ENCODE assay signal across 13 mouse cellular contexts in genomic region chr3:88204751-88205150, GRCm38 (mm10). TPM values are rescaled to one million over a fixed set of nuclear protein-coding genes. Genes with fewer than 3 reads are reported as not detected.
A peak's percentile ranks its signal among the peaks of the same experiment; 100 is the strongest.
DNase-seq lines count a peak whose midpoint lies in the region; ATAC-seq lines count a peak whose summit lies in the region.
"Had no signal": no experiment of that assay in that cellular context is flagged by ENCODE, and none has a peak within 500 bp of the region (broad histone marks: within the 10 kb centered on the region; RNA-seq: fewer than 3 reads in every experiment).

No protein-coding gene starts in this region.

- H3K4me3 ChIP-seq in forebrain, embryonic 12.5 days (replicated peaks), result no peak overlapping the region; the same call in 1 of the 2 replicates
- no peak overlapping the region for H3K4me3 ChIP-seq in hindbrain, embryonic 15.5 days
- H3K4me3 ChIP-seq in neural tube, embryonic 14.5 days (ENCODE audit: low read depth, low read length), result 0 out of 2 replicates have a peak overlapping the region, but pooled peaks have one; percentile 3
- H3K4me3 ChIP-seq in intestine, embryonic 15.5 days (replicated peaks), result no peak overlapping the region
- H3K4me3 ChIP-seq: liver, embryonic 13.5 days had no signal

- 9% methylated on average over 1 of the region's 1 CpGs for WGBS in forebrain, embryonic 12.5 days
- 12% methylated on average over 1 of the region's 1 CpGs for WGBS in hindbrain, embryonic 15.5 days
- WGBS in neural tube, embryonic 14.5 days, result 12% methylated on average over 1 of the region's 1 CpGs
- WGBS in intestine, embryonic 15.5 days, result 38% methylated on average over 1 of the region's 1 CpGs

- peak; percentile 26 to 52 for DNase-seq in frontal cortex, postnatal 36 days (ENCODE audit: low spot score in 2 of 2)
- DNase-seq in frontal cortex, postnatal 10 days (ENCODE audit: low spot score in 2 of 2), result no peak
- no peak for DNase-seq in kidney, adult 9 months
- no peak for DNase-seq in cerebellum, adult 11 months
- DNase-seq: adrenal gland, postnatal 14 days; kidney, adult 11 months; liver, embryonic 13.5 days; lung, postnatal 14 days had no signal

- H3K4me2 ChIP-seq in forebrain, embryonic 12.5 days, result peak overlapping the region; percentile 88
- peak overlapping the region; percentile 91 for H3K4me2 ChIP-seq in hindbrain, embryonic 15.5 days
- H3K4me2 ChIP-seq in neural tube, embryonic 14.5 days (ENCODE audit: low read depth, low read length), result peak overlapping the region; percentile 93; the same call in 1 of the 2 replicates
- H3K4me2 ChIP-seq in intestine, embryonic 15.5 days (replicated peaks), result no peak overlapping the region
- H3K4me2 ChIP-seq: liver, embryonic 13.5 days had no signal

- H3K36me3 ChIP-seq in forebrain, embryonic 12.5 days (replicated peaks), result peaks cover 5% of the 10 kb centered on the region; the same call in 1 of the 2 replicates
- H3K36me3 ChIP-seq in hindbrain, embryonic 15.5 days, result no peaks in the 10 kb centered on the region
- H3K36me3 ChIP-seq in neural tube, embryonic 14.5 days (ENCODE audit: control insufficient read depth, insufficient read depth, low read length), result no peaks in the 10 kb centered on the region
- H3K36me3 ChIP-seq in intestine, embryonic 15.5 days, result no peaks in the 10 kb centered on the region
- H3K36me3 ChIP-seq: liver, embryonic 13.5 days had no signal

- H3K27ac ChIP-seq in forebrain, embryonic 12.5 days, result peak overlapping the region; percentile 99
- peak overlapping the region; percentile 96 for H3K27ac ChIP-seq in hindbrain, embryonic 15.5 days (replicated peaks)
- peak overlapping the region; percentile 99 for H3K27ac ChIP-seq in neural tube, embryonic 14.5 days (ENCODE audit: low read depth, low read length)
- no peak overlapping the region for H3K27ac ChIP-seq in intestine, embryonic 15.5 days
- H3K27ac ChIP-seq: liver, embryonic 13.5 days had no signal

- H3K9ac ChIP-seq in forebrain, embryonic 12.5 days, result peak overlapping the region; percentile 99
- H3K9ac ChIP-seq in hindbrain, embryonic 15.5 days, result no peak overlapping the region
- peak overlapping the region; percentile 43; the same call in 1 of the 2 replicates for H3K9ac ChIP-seq in neural tube, embryonic 14.5 days (replicated peaks; ENCODE audit: low read depth, low read length)
- H3K9ac ChIP-seq in intestine, embryonic 15.5 days, result no peak overlapping the region
- H3K9ac ChIP-seq: liver, embryonic 13.5 days had no signal

- H3K9me3 ChIP-seq in forebrain, embryonic 12.5 days, result no peaks in the 10 kb centered on the region
- no peaks in the 10 kb centered on the region for H3K9me3 ChIP-seq in hindbrain, embryonic 15.5 days
- H3K9me3 ChIP-seq in neural tube, embryonic 14.5 days (ENCODE audit: control insufficient read depth, low read length), result no peaks in the 10 kb centered on the region
- no peaks in the 10 kb centered on the region for H3K9me3 ChIP-seq in intestine, embryonic 15.5 days
- H3K9me3 ChIP-seq: liver, embryonic 13.5 days had no signal

- H3K4me1 ChIP-seq in forebrain, embryonic 12.5 days, result peaks cover 82% of the 10 kb centered on the region
- peaks cover 62% of the 10 kb centered on the region for H3K4me1 ChIP-seq in hindbrain, embryonic 15.5 days (replicated peaks)
- peaks cover 50% of the 10 kb centered on the region for H3K4me1 ChIP-seq in neural tube, embryonic 14.5 days (ENCODE audit: control insufficient read depth, insufficient read depth, low read length)
- H3K4me1 ChIP-seq in intestine, embryonic 15.5 days (replicated peaks), result peaks cover 11% of the 10 kb centered on the region

- H3K27me3 ChIP-seq in forebrain, embryonic 12.5 days, result peaks cover 57% of the 10 kb centered on the region
- H3K27me3 ChIP-seq in hindbrain, embryonic 15.5 days, result no peaks in the 10 kb centered on the region
- H3K27me3 ChIP-seq in neural tube, embryonic 14.5 days (ENCODE audit: control insufficient read depth, insufficient read depth, low read length), result no peaks in the 10 kb centered on the region
- H3K27me3 ChIP-seq in intestine, embryonic 15.5 days (replicated peaks), result peaks cover 97% of the 10 kb centered on the region

- peak; percentile 27; the same call in 1 of the 2 replicates for ATAC-seq in forebrain, embryonic 12.5 days (ENCODE audit: low FRiP score)
- ATAC-seq in hindbrain, embryonic 15.5 days (ENCODE audit: low FRiP score, low read depth), result no peak
- no peak for ATAC-seq in neural tube, embryonic 14.5 days (ENCODE audit: low read depth)
- ATAC-seq in intestine, embryonic 15.5 days, result no peak

RNA-seq across cellular contexts. Expression of gene Rhbg, which starts 49.8 kb away (rescaled TPM):
- polyA plus RNA-seq in forebrain, embryonic 12.5 days (2016; fragmentation: Nextera tagmentation; extraction: Ambion mirVana), result 0.28 TPM in 1 of 2 replicates, not detected in the other
- 0.55 and 0.60 TPM in 2 replicates for polyA plus RNA-seq in hindbrain, embryonic 15.5 days (2015; fragmentation: Nextera tagmentation; extraction: Ambion mirVana)
- polyA plus RNA-seq in neural tube, embryonic 14.5 days (2014; fragmentation: Nextera tagmentation; extraction: Ambion mirVana), result 0.51 and 0.85 TPM in 2 replicates
- polyA plus RNA-seq in intestine, embryonic 15.5 days (2015; fragmentation: Nextera tagmentation; extraction: Ambion mirVana), result 0.59 and 0.69 TPM in 2 replicates
- polyA plus RNA-seq: heart, postnatal 0 days had no signal

Comparison
In these comparisons a context has a peak if more than half of its experiments do, and no peak if none do; other contexts are left out.
1. DNase-seq: peak in frontal cortex, postnatal 36 days (2 of 2); none in frontal cortex, postnatal 10 days (0 of 2), kidney, adult 9 months (single experiment) and cerebellum, adult 11 months (single experiment).
2. H3K9ac ChIP-seq: peak in forebrain, embryonic 12.5 days (single experiment) and neural tube, embryonic 14.5 days (single experiment); none in hindbrain, embryonic 15.5 days (single experiment) and intestine, embryonic 15.5 days (single experiment).